ENCODE assay signal across 11 mouse cellular contexts in genomic region chr5:100572069-100572468, GRCm38 (mm10). TPM values are rescaled to one million over a fixed set of nuclear protein-coding genes. Genes with fewer than 3 reads are reported as not detected.
DNase-seq lines count a peak whose midpoint lies in the region; ATAC-seq and TF ChIP-seq lines count a peak whose summit lies in the region.
"Had no signal": no experiment of that assay in that cellular context is flagged by ENCODE, and none has a peak within 500 bp of the region (broad histone marks: within the 10 kb centered on the region; RNA-seq: fewer than 3 reads in every experiment).

TSS of gene Plac8 (minus strand) at chr5:100572245.

- no peak for TF ChIP-seq POLR2A in bone marrow, adult 2 months (IDR thresholded peaks at IDR 0.05; ENCODE audit: borderline replicate concordance, control insufficient read depth, low read depth, low read length)

- WGBS in heart, embryonic 14.5 days, result 24% methylated on average over 7 of the region's 7 CpGs
- WGBS in bone marrow, adult 2 months, result 2% methylated on average over 7 of the region's 7 CpGs
- whole genome bisulfite sequencing in liver, embryonic 14.5 days (ENCODE audit: insufficient replicate concordance), result 9% methylated on average over 7 of the region's 7 CpGs
- WGBS in hindbrain, embryonic 12.5 days, result 52% methylated on average over 7 of the region's 7 CpGs

- H3K9me3 ChIP-seq in heart, embryonic 14.5 days (ENCODE audit: control insufficient read depth, low read length), result no peaks in the 10 kb centered on the region
- H3K9me3 ChIP-seq in liver, embryonic 14.5 days (ENCODE audit: control insufficient read depth, low read length), result no peaks in the 10 kb centered on the region
- no peaks in the 10 kb centered on the region for H3K9me3 ChIP-seq in hindbrain, embryonic 12.5 days (replicated peaks)
- H3K9me3 ChIP-seq: embryonic facial prominence, embryonic 12.5 days had no signal

- H3K27ac ChIP-seq in heart, embryonic 14.5 days (replicated peaks in 1 of 2; ENCODE audit: control insufficient read depth in 1 of 2, insufficient read depth in 1 of 2, low read depth in 2 of 2, low read length in 2 of 2), result no peak within 1 kb of the TSS
- peak within 1 kb of the TSS; percentile 61 for H3K27ac ChIP-seq in bone marrow, adult 2 months (ENCODE audit: control insufficient read depth, insufficient read depth, low read depth, low read length, poor library complexity)
- no peak within 1 kb of the TSS for H3K27ac ChIP-seq in liver, embryonic 14.5 days
- no peak within 1 kb of the TSS for H3K27ac ChIP-seq in hindbrain, embryonic 12.5 days
- H3K27ac ChIP-seq: embryonic facial prominence, embryonic 12.5 days had no signal

- peak within 1 kb of the TSS; percentile 35; the same call in 1 of the 2 replicates for H3K4me2 ChIP-seq in heart, embryonic 14.5 days (ENCODE audit: low read length)
- peak within 1 kb of the TSS; percentile 28; the same call in 1 of the 2 replicates for H3K4me2 ChIP-seq in liver, embryonic 14.5 days (ENCODE audit: low read depth)
- no peak within 1 kb of the TSS for H3K4me2 ChIP-seq in hindbrain, embryonic 12.5 days (replicated peaks)
- H3K4me2 ChIP-seq: embryonic facial prominence, embryonic 12.5 days had no signal

- no peaks in the 10 kb centered on the region for H3K27me3 ChIP-seq in heart, embryonic 14.5 days (ENCODE audit: control insufficient read depth, insufficient read depth, low read length)
- peaks cover 3% of the 10 kb centered on the region; the same call in 1 of the 2 replicates for H3K27me3 ChIP-seq in liver, embryonic 14.5 days (ENCODE audit: control insufficient read depth, insufficient read depth, low read length)
- no peaks in the 10 kb centered on the region for H3K27me3 ChIP-seq in hindbrain, embryonic 12.5 days
- H3K27me3 ChIP-seq: embryonic facial prominence, embryonic 12.5 days had no signal

- H3K36me3 ChIP-seq in heart, embryonic 14.5 days (ENCODE audit: control insufficient read depth, insufficient read depth, low read length), result no peaks in the 10 kb centered on the region
- H3K36me3 ChIP-seq in liver, embryonic 14.5 days (replicated peaks; ENCODE audit: control insufficient read depth, insufficient read depth, low read depth), result no peaks in the 10 kb centered on the region
- H3K36me3 ChIP-seq in hindbrain, embryonic 12.5 days, result no peaks in the 10 kb centered on the region
- H3K36me3 ChIP-seq: embryonic facial prominence, embryonic 12.5 days had no signal

- H3K9ac ChIP-seq in heart, embryonic 14.5 days (ENCODE audit: low read length), result no peak within 1 kb of the TSS
- no peak within 1 kb of the TSS for H3K9ac ChIP-seq in liver, embryonic 14.5 days (replicated peaks)
- no peak within 1 kb of the TSS for H3K9ac ChIP-seq in hindbrain, embryonic 12.5 days
- H3K9ac ChIP-seq: embryonic facial prominence, embryonic 12.5 days had no signal

- ATAC-seq in heart, embryonic 14.5 days (ENCODE audit: insufficient number of reproducible peaks, insufficient read depth, low FRiP score, low read depth), result no peak
- 0 out of 2 replicates have a peak, but pooled peaks have one; percentile 35 for ATAC-seq in liver, embryonic 14.5 days (ENCODE audit: insufficient read depth)
- ATAC-seq in hindbrain, embryonic 12.5 days (ENCODE audit: low FRiP score), result no peak

- no peak for TF ChIP-seq CTCF in bone marrow, adult 2 months (IDR thresholded peaks at IDR 0.05; ENCODE audit: control insufficient read depth, insufficient read depth, low read length)
- TF ChIP-seq CTCF in liver, embryonic 14.5 days (IDR thresholded peaks at IDR 0.05; ENCODE audit: low read depth), result no peak

- DNase-seq in heart, adult 18-20 months, result no peak
- peak; percentile 77 for DNase-seq in 3T3-L1 (ENCODE audit: low read depth, low spot score)
- no peak for DNase-seq in liver, embryonic 14.5 days (ENCODE audit: low read depth in 3 of 3, low spot score in 3 of 3)
- DNase-seq in neural tube, embryonic 10.5 days (ENCODE audit: extremely low spot score, low spot score), result no peak
- no peak for DNase-seq in gastrocnemius, postnatal 25 days
- DNase-seq: right cerebral cortex, postnatal 14 days had no signal

- H3K4me3 ChIP-seq in heart, embryonic 14.5 days (ENCODE audit: control insufficient read depth in 1 of 2, insufficient read depth in 1 of 2, low read depth in 1 of 2, low read length in 2 of 2), result no peak within 1 kb of the TSS
- peak within 1 kb of the TSS; percentile 89 for H3K4me3 ChIP-seq in bone marrow, adult 2 months (replicated peaks; ENCODE audit: control insufficient read depth, low read depth, low read length)
- peak within 1 kb of the TSS; percentile 9 to 21; a peak in 3 of 4 replicates for H3K4me3 ChIP-seq in liver, embryonic 14.5 days (ENCODE audit: insufficient read depth in 1 of 2, low read depth in 2 of 2, low read length in 2 of 2)
- H3K4me3 ChIP-seq in hindbrain, embryonic 12.5 days, result no peak within 1 kb of the TSS
- H3K4me3 ChIP-seq: embryonic facial prominence, embryonic 12.5 days had no signal

- H3K4me1 ChIP-seq in heart, embryonic 14.5 days (ENCODE audit: control insufficient read depth in 2 of 2, insufficient read depth in 2 of 2, low read length in 2 of 2), result peaks cover 5 to 8% of the 10 kb centered on the region in 2 experiments; a peak in 2 of 4 replicates
- H3K4me1 ChIP-seq in bone marrow, adult 2 months (ENCODE audit: control insufficient read depth, insufficient read depth, low read length), result peaks cover 13% of the 10 kb centered on the region
- H3K4me1 ChIP-seq in liver, embryonic 14.5 days (replicated peaks; ENCODE audit: control insufficient read depth in 2 of 2, insufficient read depth in 2 of 2, low read length in 1 of 2), result peaks cover 2 to 10% of the 10 kb centered on the region in 2 experiments; a peak in 2 of 4 replicates
- H3K4me1 ChIP-seq in hindbrain, embryonic 12.5 days, result no peaks in the 10 kb centered on the region
- H3K4me1 ChIP-seq: embryonic facial prominence, embryonic 12.5 days had no signal

- no peak for TF ChIP-seq EP300 in liver, embryonic 14.5 days (IDR thresholded peaks at IDR 0.05; ENCODE audit: low read depth)

RNA-seq across cellular contexts. Expression of gene Plac8, which starts in this region (rescaled TPM):
- 2.6 and 4.1 TPM in 2 replicates for polyA plus RNA-seq in heart, embryonic 14.5 days (2014; fragmentation: Nextera tagmentation; extraction: Ambion mirVana)
- 1 to 10 TPM; 1.1 to 4.1 TPM for total RNA-seq in heart, adult 18-20 months (2021)
- polyA plus RNA-seq in bone marrow, adult 2 months (2011; ENCODE audit: insufficient read depth, insufficient read length, low replicate concordance, missing spikeins), result 49.3 and 141 TPM in 2 replicates
- polyA plus RNA-seq in liver, embryonic 14.5 days (2012; rRNA removed), result 64.3 and 87.8 TPM in 2 replicates
- 67.3 and 91.1 TPM in 2 replicates for polyA plus RNA-seq in liver, embryonic 14.5 days (2014; fragmentation: Nextera tagmentation; extraction: Ambion mirVana)
- 1 to 10 TPM in 1 of 2 experiments, not detected in 1; 1.3 TPM for total RNA-seq in gastrocnemius, postnatal 25 days (2021)
- polyA plus RNA-seq in hindbrain, embryonic 12.5 days (2016; fragmentation: Nextera tagmentation; extraction: Ambion mirVana), result 1.8 and 3.0 TPM in 2 replicates
- total RNA-seq: left cerebral cortex, adult 8-10 months had no signal

Comparison
In these comparisons a context has a peak if more than half of its experiments do, and no peak if none do; other contexts are left out.
1. H3K4me3 ChIP-seq: peak in bone marrow, adult 2 months (single experiment) and liver, embryonic 14.5 days (2 of 2); none in heart, embryonic 14.5 days (0 of 2) and hindbrain, embryonic 12.5 days (single experiment).